Mouse (Mus musculus): Measurements from ENCODE around the gene Nanp.

Gene Nanp

DNA sequence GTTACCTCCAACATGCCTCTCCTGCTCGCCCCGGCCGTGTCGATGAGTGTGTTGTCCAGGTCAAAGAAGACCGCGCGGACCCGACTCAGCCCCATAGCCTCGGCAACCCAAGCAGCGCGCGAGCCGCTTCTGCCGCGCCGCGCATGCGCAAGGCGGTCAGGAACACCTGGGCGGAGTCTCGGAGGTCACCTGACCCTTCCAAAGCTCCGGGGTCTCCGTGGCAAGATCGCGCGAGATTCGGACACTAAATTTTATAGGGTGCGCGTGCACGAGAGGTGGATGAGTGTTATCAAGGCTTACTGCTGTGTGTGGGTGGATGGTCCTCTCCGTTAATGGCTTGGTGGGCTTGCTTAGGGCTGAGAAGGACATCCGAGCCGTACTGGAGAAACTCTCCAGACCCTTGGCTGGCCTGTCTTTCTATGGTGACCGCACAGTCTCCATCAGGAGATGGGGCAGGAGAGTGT lies at the start of gene Nanp, which contains the start of gene Ninl:
TSS of gene Nanp (minus strand) at position 167 of the 464 bp plus-strand sequence.
TSS of gene Ninl (minus strand) at position 151 of the 464 bp plus-strand sequence.
- peak; percentile 89 for DNase-seq (ENCODE audit: low spot score)

GRCm38 (mm10) chr2:151056637-151057036 lies 17.4 kb upstream of the Nanp start:
- no peak for DNase-seq (ENCODE audit: low spot score)

DNA sequence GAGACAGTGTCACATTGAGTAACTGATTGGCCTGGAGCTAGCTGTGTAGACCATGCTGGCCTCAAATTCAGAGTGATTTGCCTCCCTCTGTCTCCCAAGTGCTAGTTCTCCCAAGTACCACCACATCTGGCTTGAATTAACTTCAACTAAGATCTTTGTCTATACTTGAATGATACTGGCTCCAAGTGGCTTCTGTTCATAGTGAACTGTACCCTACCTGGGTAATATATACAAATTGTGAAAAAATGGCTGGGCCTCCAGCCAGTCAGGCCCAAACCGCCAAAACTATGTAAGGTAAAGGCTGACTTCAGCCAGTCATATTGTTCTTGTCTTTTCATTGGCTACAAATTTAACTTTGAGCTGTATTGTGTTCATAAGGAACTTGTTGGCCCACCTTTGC lies 1.2 kb upstream of the Nanp start:
- no peak for DNase-seq (ENCODE audit: low spot score)

- DNase-seq (ENCODE audit: low spot score): no peak
Measured at GRCm38 (mm10) chr2:151039726-151040125, 528 bp upstream of the Nanp start.

GRCm38 (mm10) chr2:151038811-151039222 lies 381 bp downstream of the Nanp start:
- peak; percentile 41 for DNase-seq (ENCODE audit: low spot score)

- DNase-seq (ENCODE audit: low spot score): no peak
Measured at GRCm38 (mm10) chr2:151037876-151038552, 1.2 kb downstream of the Nanp start.

- DNase-seq (ENCODE audit: low spot score): no peak
Measured at GRCm38 (mm10) chr2:151037292-151037691, 1.9 kb downstream of the Nanp start.

DNA sequence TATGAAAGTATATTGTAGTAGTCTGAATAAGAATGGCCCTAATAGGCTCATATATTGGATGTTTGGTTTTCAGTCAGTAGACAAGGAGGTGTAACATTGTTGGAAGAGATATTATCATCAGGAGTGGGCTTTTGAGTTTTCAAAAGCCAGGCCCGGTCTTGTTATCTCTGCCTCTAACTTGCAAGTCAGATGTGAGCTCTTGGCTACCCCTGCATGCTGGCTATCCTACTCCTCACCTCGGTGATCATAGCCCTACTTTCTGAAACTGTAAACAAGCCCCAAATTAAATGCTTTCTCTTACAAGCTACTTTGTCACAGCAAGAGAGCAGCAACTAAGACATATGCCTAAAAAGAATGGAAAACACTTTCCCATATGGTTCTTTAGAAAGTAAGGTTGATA lies 2.5 kb downstream of the Nanp start:
- no peak for DNase-seq (ENCODE audit: low spot score)

GRCm38 (mm10) chr2:151034435-151034834 lies 4.8 kb downstream of the Nanp start:
- DNase-seq (ENCODE audit: low spot score): no peak

GRCm38 (mm10) chr2:151021158-151021557 lies 18.0 kb downstream of the Nanp start:
- no peak for DNase-seq (ENCODE audit: low spot score)

- no peak for DNase-seq (ENCODE audit: low spot score)
Measured at GRCm38 (mm10) chr2:151015316-151015715, 23.9 kb downstream of the Nanp start.

- no peak for DNase-seq (ENCODE audit: low spot score)
Measured at GRCm38 (mm10) chr2:151011273-151011672, 27.9 kb downstream of the Nanp start.

DNA sequence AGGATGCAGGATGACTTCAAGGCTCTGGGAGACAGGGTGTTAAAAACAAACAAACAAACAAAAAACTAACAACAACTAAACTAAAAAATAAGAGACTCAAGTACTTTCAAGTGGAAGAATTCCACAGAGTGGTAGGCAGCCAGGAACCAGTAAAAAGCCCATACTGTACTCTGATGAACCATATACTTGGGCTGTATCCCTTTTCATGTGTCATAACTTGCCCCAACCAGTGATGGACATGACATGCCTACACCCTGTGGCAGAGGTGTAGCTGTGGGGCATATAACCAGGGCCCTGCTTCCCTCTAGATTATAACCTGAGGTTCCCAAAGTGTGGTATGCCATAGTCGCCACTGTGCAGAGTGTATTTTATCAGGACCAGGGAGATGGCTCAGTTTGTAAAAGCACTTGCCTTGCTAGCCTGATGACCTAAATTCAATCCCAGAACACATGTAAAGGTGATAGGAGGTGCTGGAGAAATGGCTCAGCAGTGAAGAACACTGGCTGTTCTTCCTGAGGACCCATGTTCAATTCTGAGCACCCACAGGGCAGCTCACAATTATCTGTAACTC lies 29.6 kb downstream of the Nanp start:
- no peak for DNase-seq (ENCODE audit: low spot score)

DNA sequence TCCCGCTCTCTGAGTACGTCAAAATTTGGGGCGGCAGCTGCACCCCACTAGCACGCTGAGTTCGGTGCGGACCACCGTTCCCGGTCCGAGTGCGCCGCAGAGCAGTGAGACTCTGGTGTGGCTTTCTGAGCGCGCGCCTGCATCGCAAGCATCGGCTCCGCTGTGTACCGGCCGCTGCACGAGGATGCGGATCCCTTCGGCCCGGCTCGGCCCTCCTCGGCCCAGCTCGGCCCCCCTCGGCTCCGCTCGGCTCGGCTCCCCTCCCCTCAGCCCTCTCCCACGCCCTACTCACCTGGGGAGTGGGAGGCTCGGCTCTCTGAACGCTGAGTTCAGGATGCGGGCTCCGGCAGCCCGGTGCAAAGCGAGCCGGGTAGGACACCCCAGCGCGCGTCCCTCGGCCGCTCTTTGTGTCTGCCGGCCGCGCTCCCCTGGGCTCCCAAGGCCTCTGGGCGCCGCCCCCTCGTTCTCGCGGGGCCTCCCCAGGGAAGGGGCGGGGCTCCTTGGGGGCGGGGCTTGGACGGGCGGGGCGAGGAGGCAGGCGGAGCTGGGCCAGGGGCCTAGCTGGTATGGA lies 30.2 kb downstream of the Nanp start:
- peak; percentile 48 for DNase-seq (ENCODE audit: low spot score)

DNA sequence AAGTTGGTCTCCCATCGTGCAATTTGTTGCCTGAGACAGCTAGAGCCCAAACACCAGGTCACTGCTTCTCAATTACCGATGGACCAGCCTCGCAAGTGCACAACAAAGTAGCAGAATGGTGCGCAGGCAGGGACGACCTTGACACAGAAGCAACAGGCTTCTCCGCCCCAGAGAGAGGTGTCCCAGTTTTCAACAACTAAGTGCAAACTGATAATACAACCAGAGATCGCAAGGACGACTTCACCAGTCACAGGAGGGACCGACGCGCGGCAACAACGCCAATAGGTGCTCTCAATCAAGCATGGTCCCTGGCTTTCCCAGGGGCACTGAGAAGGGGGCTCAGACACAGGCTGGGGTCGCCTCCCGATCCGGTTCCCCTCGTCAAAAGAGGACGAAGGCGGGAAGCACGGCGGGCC lies 30.7 kb downstream of the Nanp start:
- no peak for DNase-seq (ENCODE audit: low spot score)

DNA sequence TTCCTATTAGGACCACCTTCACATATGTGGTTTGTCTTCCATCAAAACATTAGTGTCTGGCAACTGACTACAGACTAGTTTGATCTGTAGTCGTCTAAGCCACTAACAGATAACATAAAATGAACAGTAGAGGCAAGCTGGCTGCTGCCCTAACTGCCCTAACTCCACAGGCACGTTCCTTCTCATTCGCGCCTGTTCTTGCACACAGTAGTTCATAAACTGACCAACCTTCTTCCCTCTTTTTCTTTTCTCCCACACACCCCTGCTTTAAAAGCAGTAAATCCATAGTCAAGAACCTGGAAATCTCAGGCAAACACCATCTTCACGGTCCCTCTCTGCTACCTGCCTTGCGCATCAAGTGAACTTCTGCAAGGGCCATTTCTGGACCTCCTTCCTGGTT lies 31.2 kb downstream of the Nanp start:
- no peak for DNase-seq (ENCODE audit: low spot score)

DNA sequence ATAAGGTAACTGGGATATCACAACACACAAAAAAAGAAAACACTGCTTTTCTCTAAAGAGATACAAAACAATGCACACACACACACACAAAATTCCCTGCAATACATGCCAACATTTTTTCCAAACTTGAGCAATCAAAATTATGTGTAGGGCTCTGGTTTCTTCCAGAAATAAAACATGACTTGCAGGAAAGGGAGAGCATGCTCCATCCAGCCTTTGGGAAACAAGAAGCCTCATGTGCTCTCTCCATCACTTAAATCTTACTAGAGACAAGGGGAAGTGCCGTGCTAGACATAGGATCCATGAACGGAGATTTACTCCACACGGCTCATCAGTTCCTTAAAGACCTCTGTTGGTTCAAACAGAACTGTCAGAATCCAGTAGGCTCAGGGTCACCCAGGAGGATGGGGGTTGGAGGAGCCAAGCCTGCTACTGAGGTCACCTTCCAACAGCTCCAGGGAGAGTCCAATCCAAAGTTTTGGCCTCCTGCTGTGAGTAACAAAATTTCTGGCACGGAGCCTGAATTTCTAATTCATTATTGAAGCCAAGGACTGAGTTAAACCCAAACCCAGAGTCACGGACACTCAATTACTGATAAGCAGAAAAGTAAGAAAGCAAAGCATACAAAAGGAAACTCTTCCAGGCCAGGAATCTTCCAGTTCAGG lies 32.8 kb downstream of the Nanp start:
- DNase-seq (ENCODE audit: low spot score): no peak

- no peak for DNase-seq (ENCODE audit: low spot score)
Measured at GRCm38 (mm10) chr2:151004390-151004789, 34.8 kb downstream of the Nanp start.

DNA sequence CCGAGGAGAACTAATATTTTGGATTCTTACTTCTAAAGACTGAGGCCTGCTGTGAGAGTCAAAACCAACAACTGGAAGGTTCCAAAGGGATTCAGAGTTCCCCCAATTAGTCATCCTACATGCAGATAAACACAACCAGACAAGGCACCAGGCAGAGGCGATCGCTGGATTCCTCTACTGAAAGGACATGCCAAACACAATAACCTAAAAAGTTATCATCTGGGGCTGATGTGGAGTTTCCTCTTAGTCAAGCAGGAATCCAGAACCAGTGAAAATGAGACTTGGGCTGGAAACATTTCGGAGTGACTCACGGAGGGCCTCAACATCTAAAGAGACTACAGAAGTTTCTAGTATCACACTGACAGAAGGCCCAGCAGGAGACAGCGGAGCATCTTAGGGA lies 35.4 kb downstream of the Nanp start:
- no peak for DNase-seq (ENCODE audit: low spot score)

DNA sequence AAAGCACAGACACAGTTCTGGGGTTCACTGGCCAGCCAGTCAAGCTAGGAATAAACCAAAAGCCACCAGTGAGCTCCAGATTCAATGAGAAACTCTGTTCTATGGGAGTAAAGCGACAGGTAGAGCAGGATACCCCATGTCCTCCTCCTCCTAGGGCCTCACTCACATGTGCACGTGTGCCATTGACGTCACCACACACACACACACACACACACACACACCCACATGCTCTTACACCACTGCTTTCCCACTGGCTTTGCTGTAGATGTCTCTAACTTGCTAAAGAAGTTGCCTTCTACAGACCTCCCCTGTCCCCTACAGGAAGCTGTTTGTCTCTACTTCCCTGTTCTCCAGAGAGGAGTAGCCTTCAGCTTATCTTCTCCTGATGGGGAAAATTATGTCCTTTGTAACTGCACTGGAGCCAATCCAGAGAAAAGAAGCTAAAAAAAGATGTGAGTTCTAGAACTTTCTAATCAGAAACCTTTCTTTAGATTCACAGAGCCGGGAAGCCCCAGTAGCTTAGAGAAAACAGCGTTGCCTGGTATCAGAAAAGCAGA lies 37.5 kb downstream of the Nanp start:
- DNase-seq (ENCODE audit: low spot score): no peak

- peak; percentile 51 for DNase-seq (ENCODE audit: low spot score)
Measured at GRCm38 (mm10) chr2:151000402-151001178, 38.6 kb downstream of the Nanp start.

GRCm38 (mm10) chr2:150999021-150999420 lies 40.2 kb downstream of the Nanp start:
- no peak for DNase-seq (ENCODE audit: low spot score)

Data from left cerebral cortex, adult 11 months (tissue).